In genomic region chr10:19177895-19178294, GRCm38 (mm10) we compare ENCODE assay signal across 19 mouse cellular contexts.
DNase-seq lines count a peak whose midpoint lies in the region; ATAC-seq and TF ChIP-seq lines count a peak whose summit lies in the region.
"Had no signal": no experiment of that assay in that cellular context is flagged by ENCODE, and none has a peak within 500 bp of the region (broad histone marks: within the 10 kb centered on the region; RNA-seq: fewer than 3 reads in every experiment).

No protein-coding gene starts in this region.

- peak; percentile 29 for TF ChIP-seq RAD21 in MEL (IDR thresholded peaks at IDR 0.05; ENCODE audit: low read depth, low read length)

- H3K4me1 ChIP-seq in lung, postnatal 0 days (ENCODE audit: insufficient read depth, low read depth, low read length): no peaks in the 10 kb centered on the region
- H3K4me1 ChIP-seq in lung, adult 2 months (ENCODE audit: control insufficient read depth, insufficient read depth, low read length): no peaks in the 10 kb centered on the region
- no peaks in the 10 kb centered on the region for H3K4me1 ChIP-seq in MEL (ENCODE audit: control insufficient read depth in 1 of 2, insufficient read depth in 2 of 2, low read length in 2 of 2)
- H3K4me1 ChIP-seq: embryonic facial prominence, embryonic 10.5 days; embryonic facial prominence, embryonic 12.5 days; forebrain, embryonic 13.5 days; forebrain, embryonic 15.5 days had no signal

- peak; percentile 22; the same call in 1 of the 2 replicates for TF ChIP-seq CTCF in lung, postnatal 0 days (IDR thresholded peaks at IDR 0.05)
- TF ChIP-seq CTCF in lung, adult 2 months (IDR thresholded peaks at IDR 0.05; ENCODE audit: insufficient read depth, low read length): no peak
- peak in 2 of 3 experiments; percentile 16 to 53; a peak in 3 of 6 replicates for TF ChIP-seq CTCF in MEL (IDR thresholded peaks at IDR 0.05 in 2 of 3, conservative IDR thresholded peaks at IDR 0.05 in 1 of 3; ENCODE audit: control insufficient read depth in 1 of 3, insufficient read depth in 1 of 3, low read depth in 2 of 3, low read length in 3 of 3, poor library complexity in 1 of 3, severe bottlenecking in 1 of 3)

- no peak overlapping the region for H3K27ac ChIP-seq in lung, postnatal 0 days (ENCODE audit: low read length)
- H3K27ac ChIP-seq in MEL (ENCODE audit: control insufficient read depth, low read depth, low read length): no peak overlapping the region
- H3K27ac ChIP-seq: embryonic facial prominence, embryonic 10.5 days; embryonic facial prominence, embryonic 12.5 days; forebrain, embryonic 13.5 days; forebrain, embryonic 15.5 days had no signal

- no peak overlapping the region for H3K4me2 ChIP-seq in lung, postnatal 0 days (replicated peaks; ENCODE audit: low read depth, low read length)
- H3K4me2 ChIP-seq: embryonic facial prominence, embryonic 12.5 days; forebrain, embryonic 13.5 days; forebrain, embryonic 15.5 days had no signal

- DNase-seq in lung, postnatal 0 days (ENCODE audit: low spot score): no peak
- DNase-seq in lung, adult 2 months: no peak
- peak; percentile 19 for DNase-seq in MEL (ENCODE audit: low read depth, low spot score)
- DNase-seq in adrenal gland, postnatal 10 days: no peak
- DNase-seq in left cerebral cortex, postnatal 10 days (ENCODE audit: extremely low spot score in 1 of 2, low spot score in 2 of 2): no peak
- DNase-seq: adrenal gland, adult 2 months; adrenal gland, postnatal 14 days; adrenal gland, postnatal 36 days; cerebellum, adult 11-12 months; cerebellum, adult 2 months; cerebellum, adult 9-10 months; cerebellum, postnatal 10 days; cerebellum, postnatal 25 days; forebrain, postnatal 0 days had no signal

- no peaks in the 10 kb centered on the region for H3K79me2 ChIP-seq in MEL (ENCODE audit: control insufficient read depth, insufficient read depth, low read length, poor library complexity)

- no peak for TF ChIP-seq POLR2A in lung, adult 2 months (IDR thresholded peaks at IDR 0.05; ENCODE audit: borderline replicate concordance, extremely low read depth, low read depth, low read length)
- TF ChIP-seq POLR2A in MEL (IDR thresholded peaks at IDR 0.05; ENCODE audit: control insufficient read depth in 1 of 2, insufficient read depth in 1 of 2, low read depth in 1 of 2, low read length in 2 of 2, poor library complexity in 1 of 2): no peak

- H3K9ac ChIP-seq in lung, postnatal 0 days (replicated peaks; ENCODE audit: low read depth): no peak overlapping the region
- no peak overlapping the region for H3K9ac ChIP-seq in MEL (ENCODE audit: control insufficient read depth, low read depth, low read length, poor library complexity, severe bottlenecking)
- H3K9ac ChIP-seq: embryonic facial prominence, embryonic 12.5 days; forebrain, embryonic 13.5 days; forebrain, embryonic 15.5 days; forebrain, postnatal 0 days had no signal

- 83% methylated on average over 5 of the region's 5 CpGs for WGBS in lung, postnatal 0 days
- 84% methylated on average over 5 of the region's 5 CpGs for WGBS in lung, adult 2 months

- intact Hi-C loops in left cerebral cortex, postnatal 10 days (cut with DNase I): no loop called here

- no peaks in the 10 kb centered on the region for H3K36me3 ChIP-seq in lung, postnatal 0 days (ENCODE audit: insufficient read depth, low read length)
- no peaks in the 10 kb centered on the region for H3K36me3 ChIP-seq in MEL (ENCODE audit: control insufficient read depth in 1 of 2, insufficient read depth in 2 of 2, low read length in 2 of 2)
- H3K36me3 ChIP-seq: embryonic facial prominence, embryonic 10.5 days; embryonic facial prominence, embryonic 12.5 days; forebrain, embryonic 15.5 days; G1E had no signal

- no peak for ATAC-seq in lung, postnatal 0 days
- ATAC-seq: forebrain, embryonic 13.5 days; forebrain, embryonic 15.5 days; forebrain, postnatal 0 days had no signal

- H3K4me3 ChIP-seq in lung, postnatal 0 days (ENCODE audit: low read depth, low read length): no peak overlapping the region
- H3K4me3 ChIP-seq in lung, adult 2 months (replicated peaks; ENCODE audit: extremely low read depth, low read depth, low read length): no peak overlapping the region
- no peak overlapping the region for H3K4me3 ChIP-seq in MEL (ENCODE audit: control insufficient read depth in 1 of 2, insufficient read depth in 1 of 2, low read depth in 2 of 2, low read length in 2 of 2)
- H3K4me3 ChIP-seq: embryonic facial prominence, embryonic 10.5 days; embryonic facial prominence, embryonic 12.5 days; forebrain, embryonic 13.5 days; forebrain, embryonic 15.5 days had no signal

- H3K27me3 ChIP-seq in lung, postnatal 0 days (replicated peaks; ENCODE audit: insufficient read depth, low read length): no peaks in the 10 kb centered on the region
- H3K27me3 ChIP-seq in MEL (ENCODE audit: control insufficient read depth in 1 of 2, insufficient read depth in 2 of 2, low read length in 2 of 2): peaks cover 6 to 12% of the 10 kb centered on the region in 2 experiments
- H3K27me3 ChIP-seq: embryonic facial prominence, embryonic 12.5 days; forebrain, embryonic 13.5 days; forebrain, embryonic 15.5 days had no signal

- no peaks in the 10 kb centered on the region for H3K9me3 ChIP-seq in lung, postnatal 0 days (ENCODE audit: low read length)
- no peaks in the 10 kb centered on the region for H3K9me3 ChIP-seq in MEL (replicated peaks; ENCODE audit: insufficient read depth, low read length)
- H3K9me3 ChIP-seq: embryonic facial prominence, embryonic 12.5 days; G1E had no signal

- TF ChIP-seq EP300 in lung, postnatal 0 days (IDR thresholded peaks at IDR 0.05): no peak
- no peak for TF ChIP-seq EP300 in MEL (IDR thresholded peaks at IDR 0.05; ENCODE audit: low read depth in 1 of 2, low read length in 2 of 2)

TF ChIP-seq in MEL, 35 proteins besides CTCF, POLR2A, EP300 and RAD21:
- TF ChIP-seq MAX (IDR thresholded peaks at IDR 0.05; ENCODE audit: low read length) (no peak), NRF1 (IDR thresholded peaks at IDR 0.05; ENCODE audit: insufficient read depth, low read depth, low read length, poor library complexity, severe bottlenecking) (no peak), SMC3 (IDR thresholded peaks at IDR 0.05; ENCODE audit: low read depth, low read length) (peak; percentile 59), ZC3H11A (IDR thresholded peaks at IDR 0.05; ENCODE audit: low read depth, low read length) (0 out of 2 replicates have a peak, but pooled peaks have one; percentile 8)
